Mouse (Mus musculus) hindbrain, embryonic 15.5 days (tissue): ENCODE measurements around the gene Gabpb1. TPM values are rescaled to one million over a fixed set of nuclear protein-coding genes. Genes with fewer than 3 reads are reported as not detected.

Experiments used
- ATAC-seq: fragments of 200-750 bp; cut with Nextera tagmentation; 2 replicates; pipeline ENCODE4 v1.8.0; 2017; ENCODE audit warnings: low read depth, moderate number of reproducible peaks, moderate TSS enrichment; ENCODE audit not compliant: low FRiP score
- H3K27ac ChIP-seq: fragments of 300-500 bp; sonication (generic); replicated peaks from 2 replicates; pipeline ENCODE4 v1.5.1; 2015; ENCODE audit warnings: mild to moderate bottlenecking, inconsistent platforms
- H3K27me3 ChIP-seq: fragments of 300-500 bp; sonication (generic); 2 replicates; pipeline ENCODE4 v1.6.1; 2015; ENCODE audit warnings: control low read depth, inconsistent platforms
- H3K36me3 ChIP-seq: fragments of 300-500 bp; sonication (generic); 2 replicates; pipeline ENCODE4 v1.6.1; 2015; ENCODE audit warnings: control low read depth, inconsistent platforms
- H3K4me1 ChIP-seq: fragments of 300-500 bp; sonication (generic); replicated peaks from 2 replicates; pipeline ENCODE4 v1.6.1; 2015; ENCODE audit warnings: control low read depth, inconsistent platforms
- H3K4me2 ChIP-seq: fragments of 300-500 bp; sonication (generic); 2 replicates; pipeline ENCODE4 v1.6.1; 2015; ENCODE audit warnings: moderate library complexity, mild to moderate bottlenecking, inconsistent platforms
- H3K4me3 ChIP-seq: fragments of 300-500 bp; sonication (generic); 2 replicates; pipeline ENCODE4 v1.5.1; 2015; ENCODE audit warnings: mild to moderate bottlenecking, inconsistent platforms
- H3K9ac ChIP-seq: fragments of 300-500 bp; sonication (generic); 2 replicates; pipeline ENCODE4 v1.6.1; 2015; ENCODE audit warnings: inconsistent platforms
- H3K9me3 ChIP-seq: fragments of 300-500 bp; sonication (generic); 2 replicates; pipeline ENCODE4 v1.6.1; 2016; ENCODE audit warnings: control low read depth, inconsistent platforms
- WGBS: fragments of 180-500 bp; shearing (Covaris S2); methylation state at CpG from one replicate; pipeline ENCODE4 v1.1.7; 2015; 5-methylcytosine and 5-hydroxymethylcytosine counted together
- polyA plus RNA-seq: library from polyadenylated mRNA; unstranded; fragments of >200 nt; fragmentation: Nextera tagmentation; extraction: Ambion mirVana; gene quantifications from 2 replicates; pipeline ENCODE4 v1.2.1, GENCODE M21; 2015

Gabpb1 gene
- 37.3 and 45.1 TPM in 2 replicates for polyA plus RNA-seq

GRCm38 (mm10) chr2:126676122-126676515 lies at the start of gene Gabpb1:
TSS of gene Gabpb1 (minus strand) at chr2:126676337.
- Histone ChIP-seq H3K4me2 (peak within 1 kb of the TSS; percentile 83), H3K36me3 (peaks cover 5% of the 10 kb centered on the region; the same call in 1 of the 2 replicates), H3K27me3 (no peaks in the 10 kb centered on the region), H3K4me1 (peaks cover 42% of the 10 kb centered on the region), H3K27ac (peak within 1 kb of the TSS; percentile 100), H3K9me3 (no peaks in the 10 kb centered on the region), H3K4me3 (peak within 1 kb of the TSS; percentile 97), H3K9ac (peak within 1 kb of the TSS; percentile 99)
- WGBS: 25% methylated on average over 12 of the region's 12 CpGs
- no peak for ATAC-seq

GRCm38 (mm10) chr2:126712950-126713349 lies 36.8 kb upstream of the Gabpb1 start:
- H3K27ac ChIP-seq: no peak overlapping the region
- ATAC-seq: no peak

GRCm38 (mm10) chr2:126712526-126712925 lies 36.4 kb upstream of the Gabpb1 start:
- no peaks in the 10 kb centered on the region for H3K27me3 ChIP-seq
- no peak overlapping the region for H3K4me3 ChIP-seq
- no peak overlapping the region for H3K27ac ChIP-seq
- peaks cover 16% of the 10 kb centered on the region for H3K4me1 ChIP-seq
- no peak overlapping the region for H3K9ac ChIP-seq
- H3K4me2 ChIP-seq: no peak overlapping the region
- H3K36me3 ChIP-seq: no peaks in the 10 kb centered on the region
- 98% methylated on average over 5 of the region's 5 CpGs for WGBS
- ATAC-seq: no peak
- H3K9me3 ChIP-seq: no peaks in the 10 kb centered on the region

More at GRCm38 (mm10) chr2:126712950-126713349, 36.8 kb upstream of the Gabpb1 start:
- no peak overlapping the region for H3K9ac ChIP-seq
- no peaks in the 10 kb centered on the region for H3K9me3 ChIP-seq
- no peak overlapping the region for H3K4me3 ChIP-seq
- no peaks in the 10 kb centered on the region for H3K27me3 ChIP-seq
- peaks cover 13% of the 10 kb centered on the region for H3K4me1 ChIP-seq
- H3K4me2 ChIP-seq: no peak overlapping the region
- H3K36me3 ChIP-seq: no peaks in the 10 kb centered on the region

- WGBS: 87% methylated on average over 4 of the region's 4 CpGs
- Histone ChIP-seq H3K4me3 (peak overlapping the region; percentile 87), H3K27me3 (peaks cover 11% of the 10 kb centered on the region; the same call in 1 of the 2 replicates), H3K4me1 (peaks cover 21% of the 10 kb centered on the region), H3K9ac (no peak overlapping the region), H3K4me2 (peak overlapping the region; percentile 77), H3K9me3 (no peaks in the 10 kb centered on the region), H3K36me3 (no peaks in the 10 kb centered on the region), H3K27ac (no peak overlapping the region)
- no peak for ATAC-seq
These were observed 32.2 kb upstream of the Gabpb1 start for GRCm38 (mm10) chr2:126708361-126708760.

GRCm38 (mm10) chr2:126707438-126707779 lies 31.3 kb upstream of the Gabpb1 start:
- peak overlapping the region; percentile 77 for H3K4me2 ChIP-seq
- 0% methylated on average over 22 of the region's 23 CpGs for WGBS
- H3K9me3 ChIP-seq: no peaks in the 10 kb centered on the region
- H3K27ac ChIP-seq: peak overlapping the region; percentile 88
- H3K27me3 ChIP-seq: peaks cover 13% of the 10 kb centered on the region; the same call in 1 of the 2 replicates
- H3K4me1 ChIP-seq: peaks cover 21% of the 10 kb centered on the region
- peak overlapping the region; percentile 83 for H3K9ac ChIP-seq
- H3K4me3 ChIP-seq: peak overlapping the region; percentile 87
- no peaks in the 10 kb centered on the region for H3K36me3 ChIP-seq
- no peak; the same call in 1 of the 2 replicates for ATAC-seq

GRCm38 (mm10) chr2:126706759-126707437 lies 30.8 kb upstream of the Gabpb1 start, which contains the start of gene Usp8:
TSS of gene Usp8 (plus strand) at chr2:126707328.
- Histone ChIP-seq H3K9me3 (no peaks in the 10 kb centered on the region), H3K4me2 (peak within 1 kb of the TSS; percentile 77), H3K4me3 (peak within 1 kb of the TSS; percentile 87), H3K4me1 (peaks cover 21% of the 10 kb centered on the region), H3K9ac (peak within 1 kb of the TSS; percentile 83), H3K36me3 (no peaks in the 10 kb centered on the region), H3K27me3 (peaks cover 18% of the 10 kb centered on the region; the same call in 1 of the 2 replicates), H3K27ac (peak within 1 kb of the TSS; percentile 88)
- WGBS: 3% methylated on average over 47 of the region's 47 CpGs
- ATAC-seq: peak; percentile 100

GRCm38 (mm10) chr2:126695285-126695684 lies 19.1 kb upstream of the Gabpb1 start:
- Histone ChIP-seq H3K9ac (no peak overlapping the region), H3K4me1 (no peaks in the 10 kb centered on the region), H3K4me3 (no peak overlapping the region), H3K4me2 (no peak overlapping the region), H3K36me3 (no peaks in the 10 kb centered on the region), H3K27ac (no peak overlapping the region), H3K27me3 (no peaks in the 10 kb centered on the region), H3K9me3 (no peaks in the 10 kb centered on the region)
- WGBS: 91% methylated on average over 6 of the region's 6 CpGs
- no peak for ATAC-seq

- Histone ChIP-seq H3K36me3 (no peaks in the 10 kb centered on the region), H3K4me2 (no peak overlapping the region), H3K4me3 (no peak overlapping the region), H3K27me3 (no peaks in the 10 kb centered on the region), H3K9me3 (no peaks in the 10 kb centered on the region), H3K9ac (no peak overlapping the region), H3K27ac (no peak overlapping the region), H3K4me1 (no peaks in the 10 kb centered on the region)
- 87% methylated on average over 3 of the region's 3 CpGs for WGBS
- ATAC-seq: no peak
These were observed 15.2 kb upstream of the Gabpb1 start for GRCm38 (mm10) chr2:126691290-126691689.

GRCm38 (mm10) chr2:126682937-126683336 lies 6.8 kb upstream of the Gabpb1 start:
- peaks cover 8% of the 10 kb centered on the region; the same call in 1 of the 2 replicates for H3K36me3 ChIP-seq
- WGBS: 97% methylated on average over 1 of the region's 1 CpGs
- H3K9ac ChIP-seq: no peak overlapping the region

GRCm38 (mm10) chr2:126682333-126682732 lies 6.2 kb upstream of the Gabpb1 start:
- Histone ChIP-seq H3K27ac (no peak overlapping the region), H3K36me3 (peaks cover 8% of the 10 kb centered on the region; the same call in 1 of the 2 replicates), H3K9me3 (no peaks in the 10 kb centered on the region), H3K27me3 (no peaks in the 10 kb centered on the region), H3K4me1 (peaks cover 7% of the 10 kb centered on the region; the same call in 1 of the 2 replicates), H3K4me2 (no peak overlapping the region), H3K9ac (no peak overlapping the region), H3K4me3 (no peak overlapping the region)
- no peak for ATAC-seq
- WGBS: 89% methylated on average over 2 of the region's 2 CpGs

More at GRCm38 (mm10) chr2:126682937-126683336, 6.8 kb upstream of the Gabpb1 start:
- Histone ChIP-seq H3K27ac (no peak overlapping the region), H3K4me1 (0 out of 2 replicates have a peak, but pooled peaks cover 3% of the 10 kb centered on the region), H3K4me3 (no peak overlapping the region), H3K9me3 (no peaks in the 10 kb centered on the region), H3K27me3 (no peaks in the 10 kb centered on the region), H3K4me2 (no peak overlapping the region)
- ATAC-seq: no peak

- peaks cover 5% of the 10 kb centered on the region; the same call in 1 of the 2 replicates for H3K36me3 ChIP-seq
- no peak overlapping the region for H3K27ac ChIP-seq
- H3K9me3 ChIP-seq: no peaks in the 10 kb centered on the region
- H3K4me1 ChIP-seq: peaks cover 37% of the 10 kb centered on the region
- H3K27me3 ChIP-seq: no peaks in the 10 kb centered on the region
- no peak overlapping the region for H3K4me3 ChIP-seq
- no peak for ATAC-seq
- no peak overlapping the region for H3K4me2 ChIP-seq
- WGBS: 95% methylated on average over 1 of the region's 1 CpGs
- H3K9ac ChIP-seq: no peak overlapping the region
These were observed 1.2 kb upstream of the Gabpb1 start for GRCm38 (mm10) chr2:126677366-126677765.
